Mouse (Mus musculus) naive thymus-derived CD4-positive, alpha-beta T cell, adult 2 months (primary cell): ENCODE data around the gene Golgb1.

ENCODE experiments used
- DNase-seq: peaks from one replicate; pipeline ENCODE4 v3.0.0-alpha.2; 2011; ENCODE audit warnings: low read depth

The Golgb1 gene

DNA sequence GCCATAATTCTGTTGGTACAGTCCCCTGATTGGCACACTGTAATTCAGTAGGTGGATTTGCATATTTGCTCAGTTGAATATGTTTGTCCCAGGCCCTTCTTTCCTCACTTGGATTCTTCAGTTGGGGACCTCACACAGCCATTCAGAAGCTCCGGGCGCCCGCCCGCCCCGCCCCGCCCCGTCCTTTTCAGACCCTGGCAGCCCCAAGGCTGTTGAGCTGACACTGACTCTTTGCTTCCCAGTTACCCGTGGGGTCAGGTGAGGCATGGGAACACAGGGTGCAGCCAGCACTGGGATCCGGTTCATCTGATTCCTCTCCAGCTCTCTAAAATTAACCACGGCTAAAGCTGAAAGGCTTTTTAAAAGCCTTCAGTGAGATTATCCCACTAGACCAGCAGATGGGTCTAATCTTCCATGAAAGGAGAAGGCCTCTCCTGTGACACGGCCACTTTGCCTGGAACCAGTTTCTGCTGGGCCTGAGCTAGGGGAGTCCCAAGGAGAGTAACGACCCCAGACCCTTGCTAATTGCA lies 70.0 kb downstream of the Golgb1 start:
- DNase-seq, result no peak

- no peak for DNase-seq
Measured at GRCm38 (mm10) chr16:36946459-36947159, 71.7 kb downstream of the Golgb1 start.

DNA sequence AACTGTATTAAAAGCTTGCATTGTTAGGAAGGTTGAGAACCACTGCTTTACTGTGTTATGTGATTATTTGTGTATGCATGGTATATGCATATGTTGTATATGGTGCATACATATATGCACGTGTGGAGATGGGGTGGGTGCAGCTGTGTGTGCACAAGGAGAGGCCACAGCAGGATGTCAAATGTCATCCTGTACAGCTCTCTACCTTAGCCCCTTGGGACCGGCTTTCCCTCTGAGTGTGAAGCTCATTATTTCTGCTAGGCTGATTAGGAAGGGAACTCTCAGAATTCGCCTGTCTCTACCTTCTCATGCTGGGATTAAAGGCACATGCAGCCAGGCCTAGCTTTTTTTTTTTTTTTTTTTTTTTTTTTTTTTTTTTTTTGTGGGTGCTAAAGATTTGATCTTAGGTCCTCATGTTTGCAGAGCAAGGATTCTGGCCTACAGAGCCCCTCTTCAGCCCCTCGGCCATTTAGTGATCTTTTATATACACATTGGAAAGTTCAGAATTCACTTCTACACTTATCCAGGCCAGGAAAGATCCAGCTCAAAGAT lies 72.8 kb downstream of the Golgb1 start:
- no peak for DNase-seq

DNA sequence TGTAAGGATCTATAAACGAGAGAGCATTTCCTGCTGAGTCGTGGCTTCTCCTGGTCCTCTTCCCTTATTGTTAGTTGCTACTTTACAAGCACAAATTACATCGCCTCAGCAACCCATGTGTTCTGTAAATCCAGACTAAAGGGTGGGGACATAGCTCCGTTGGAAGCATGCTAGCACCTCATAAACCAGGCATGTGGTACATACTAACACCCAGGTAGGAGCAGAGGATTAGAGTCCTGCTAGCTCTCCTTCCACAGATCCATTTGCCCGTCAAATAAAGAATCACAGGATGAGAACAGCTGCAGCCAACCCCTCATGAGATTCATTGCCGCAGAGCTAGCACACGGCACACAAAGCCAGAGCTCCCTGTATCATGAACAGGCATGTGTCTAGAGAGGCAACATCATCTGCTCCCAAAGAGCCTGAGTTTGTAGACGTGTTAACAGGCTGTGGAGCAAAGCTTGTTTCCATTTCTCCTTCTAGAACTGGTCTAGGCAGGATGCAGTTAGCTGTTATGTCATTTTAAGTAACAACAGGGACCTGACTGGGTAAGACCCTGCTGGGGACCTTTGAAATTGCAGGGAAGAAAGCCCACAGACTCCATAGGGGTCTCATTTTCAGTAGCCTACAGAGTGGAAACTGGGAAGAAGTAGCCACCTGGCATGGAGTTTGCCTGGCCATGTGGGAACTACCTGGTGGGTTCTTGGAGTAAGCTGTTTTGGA lies 74.8 kb downstream of the Golgb1 start:
- DNase-seq, result no peak

GRCm38 (mm10) chr16:36951029-36951428 lies 76.1 kb downstream of the Golgb1 start:
- DNase-seq, result no peak

DNA sequence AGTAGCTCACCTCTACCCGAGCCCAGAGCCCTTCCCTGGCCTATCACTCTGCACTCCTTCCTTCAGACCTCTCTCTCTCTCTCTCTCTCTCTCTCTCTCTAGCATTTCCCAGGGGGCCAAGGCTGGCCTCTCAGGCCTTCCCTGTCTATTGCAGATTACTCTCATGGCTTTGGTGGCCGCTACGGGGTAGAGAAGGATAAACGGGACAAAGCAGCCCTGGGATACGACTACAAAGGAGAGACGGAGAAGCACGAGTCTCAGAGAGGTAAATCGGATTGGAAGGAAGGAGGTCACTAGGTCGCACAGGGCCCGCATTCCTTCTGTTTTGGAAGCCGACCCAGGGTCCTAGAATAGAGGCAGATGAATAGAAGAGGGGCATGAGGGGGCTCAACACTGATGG lies 80.2 kb downstream of the Golgb1 start:
- DNase-seq, result no peak

DNA sequence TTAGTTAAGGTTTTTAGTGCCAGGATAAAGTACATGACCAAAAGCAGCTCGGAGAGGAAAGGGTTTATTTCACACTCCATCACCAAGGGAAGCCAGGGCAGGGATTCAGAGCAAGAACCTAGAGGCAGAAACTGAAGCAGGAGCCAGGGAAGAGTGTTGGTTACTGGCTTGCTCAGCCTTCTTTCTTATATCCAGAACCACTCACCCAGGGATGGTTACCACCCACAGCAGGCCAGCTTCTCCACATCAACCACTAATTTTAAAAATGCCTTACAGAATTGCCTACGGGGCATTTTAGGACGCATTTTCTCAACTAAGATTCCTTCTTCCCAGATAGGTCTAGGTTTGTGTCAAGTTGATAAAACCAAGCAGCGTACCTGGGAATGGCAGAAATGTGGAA lies 88.5 kb downstream of the Golgb1 start:
- no peak for DNase-seq

GRCm38 (mm10) chr16:36979127-36979526 lies 104.2 kb downstream of the Golgb1 start:
- no peak for DNase-seq
